Mouse (Mus musculus): Measurements from ENCODE around the gene Flnb.

GRCm38 (mm10) chr14:7934166-7934565, 116.4 kb downstream of the Flnb start:
- TF ChIP-seq CTCF (IDR thresholded peaks at IDR 0.05; ENCODE audit: borderline replicate concordance, extremely low read depth, insufficient read depth, insufficient read length), result no peak
- TF ChIP-seq POLR2A (IDR thresholded peaks at IDR 0.05; ENCODE audit: borderline replicate concordance, extremely low read depth, insufficient read depth, insufficient read length, poor library complexity, severe bottlenecking), result no peak
